Mouse (Mus musculus): ENCODE measurements around the gene Zfp473. TPM values are rescaled to one million over a fixed set of nuclear protein-coding genes. Genes with fewer than 3 reads are reported as not detected.
A peak's percentile ranks its signal among the peaks of the same experiment; 100 is the strongest.

Gene Zfp473
- polyA plus RNA-seq, 1 experiment from 2014 or later = 1.1 TPM

- 86% methylated on average over 7 of the region's 7 CpGs for WGBS
- ATAC-seq = no peak
- H3K36me3 ChIP-seq (ENCODE audit: control insufficient read depth, insufficient read depth, low read length) = no peaks in the 10 kb centered on the region
- H3K9me3 ChIP-seq (ENCODE audit: control insufficient read depth, low read length) = no peaks in the 10 kb centered on the region
- no peak overlapping the region for H3K27ac ChIP-seq (ENCODE audit: low read depth, low read length)
- no peaks in the 10 kb centered on the region for H3K27me3 ChIP-seq (replicated peaks; ENCODE audit: control insufficient read depth, insufficient read depth, low read length)
- no peak overlapping the region for H3K4me3 ChIP-seq (ENCODE audit: low read length)
- no peak overlapping the region for H3K9ac ChIP-seq (ENCODE audit: low read depth, low read length)
- peaks cover 3% of the 10 kb centered on the region; the same call in 1 of the 2 replicates for H3K4me1 ChIP-seq (ENCODE audit: control insufficient read depth, insufficient read depth, low read depth, low read length)
- no peak overlapping the region for H3K4me2 ChIP-seq (ENCODE audit: low read length)
Observed at GRCm38 (mm10) chr7:44689331-44689730, 61.5 kb downstream of the Zfp473 start.

GRCm38 (mm10) chr7:44688890-44689289 lies 62.0 kb downstream of the Zfp473 start:
- no peak overlapping the region for H3K9ac ChIP-seq (ENCODE audit: low read depth, low read length)
- no peak overlapping the region for H3K4me2 ChIP-seq (ENCODE audit: low read length)
- H3K4me3 ChIP-seq (ENCODE audit: low read length) = no peak overlapping the region
- H3K9me3 ChIP-seq (ENCODE audit: control insufficient read depth, low read length) = no peaks in the 10 kb centered on the region
- no peak for ATAC-seq
- peaks cover 3% of the 10 kb centered on the region; the same call in 1 of the 2 replicates for H3K4me1 ChIP-seq (ENCODE audit: control insufficient read depth, insufficient read depth, low read depth, low read length)
- H3K36me3 ChIP-seq (ENCODE audit: control insufficient read depth, insufficient read depth, low read length) = no peaks in the 10 kb centered on the region
- WGBS = 74% methylated on average over 3 of the region's 3 CpGs
- H3K27ac ChIP-seq (ENCODE audit: low read depth, low read length) = no peak overlapping the region
- no peaks in the 10 kb centered on the region for H3K27me3 ChIP-seq (replicated peaks; ENCODE audit: control insufficient read depth, insufficient read depth, low read length)

- no peak overlapping the region for H3K27ac ChIP-seq (ENCODE audit: low read depth, low read length)
- H3K9ac ChIP-seq (ENCODE audit: low read depth, low read length) = no peak overlapping the region
- H3K9me3 ChIP-seq (ENCODE audit: control insufficient read depth, low read length) = no peaks in the 10 kb centered on the region
- no peak overlapping the region for H3K4me2 ChIP-seq (ENCODE audit: low read length)
- no peak overlapping the region for H3K4me3 ChIP-seq (ENCODE audit: low read length)
- 59% methylated on average over 16 of the region's 17 CpGs for WGBS
- peak; percentile 34 for ATAC-seq
- peaks cover 3% of the 10 kb centered on the region; the same call in 1 of the 2 replicates for H3K4me1 ChIP-seq (ENCODE audit: control insufficient read depth, insufficient read depth, low read depth, low read length)
- H3K27me3 ChIP-seq (replicated peaks; ENCODE audit: control insufficient read depth, insufficient read depth, low read length) = no peaks in the 10 kb centered on the region
- no peaks in the 10 kb centered on the region for H3K36me3 ChIP-seq (ENCODE audit: control insufficient read depth, insufficient read depth, low read length)
Observed at GRCm38 (mm10) chr7:44685531-44686402, 65.1 kb downstream of the Zfp473 start.

GRCm38 (mm10) chr7:44683656-44684055 lies 67.2 kb downstream of the Zfp473 start:
- whole genome bisulfite sequencing = 83% methylated on average over 8 of the region's 8 CpGs
- Histone ChIP-seq H3K27me3 (replicated peaks; ENCODE audit: control insufficient read depth, insufficient read depth, low read length) (no peaks in the 10 kb centered on the region), H3K9ac (ENCODE audit: low read depth, low read length) (no peak overlapping the region), H3K36me3 (ENCODE audit: control insufficient read depth, insufficient read depth, low read length) (no peaks in the 10 kb centered on the region), H3K27ac (ENCODE audit: low read depth, low read length) (no peak overlapping the region), H3K4me1 (ENCODE audit: control insufficient read depth, insufficient read depth, low read depth, low read length) (peaks cover 3% of the 10 kb centered on the region; the same call in 1 of the 2 replicates), H3K9me3 (ENCODE audit: control insufficient read depth, low read length) (no peaks in the 10 kb centered on the region), H3K4me2 (ENCODE audit: low read length) (no peak overlapping the region), H3K4me3 (ENCODE audit: low read length) (no peak overlapping the region)
- no peak for ATAC-seq

Other genes with a start within 250 kb of the Zfp473 start
- 0.14 and 0.15 TPM in 2 replicates for gene Mybpc2, start 226.4 kb downstream of the Zfp473 start, polyA plus RNA-seq (2015; fragmentation: Nextera tagmentation; extraction: Ambion mirVana)
- not detected in 2 replicates for gene Spib, start 219.0 kb downstream of the Zfp473 start, polyA plus RNA-seq (2015; fragmentation: Nextera tagmentation; extraction: Ambion mirVana)
- 20.5 and 26.3 TPM in 2 replicates for gene Pold1, start 202.2 kb downstream of the Zfp473 start, polyA plus RNA-seq (2015; fragmentation: Nextera tagmentation; extraction: Ambion mirVana)
- 62.0 and 66.1 TPM in 2 replicates for gene Nr1h2, start 197.1 kb downstream of the Zfp473 start, polyA plus RNA-seq (2015; fragmentation: Nextera tagmentation; extraction: Ambion mirVana)
- gene Napsa, start 178.7 kb downstream of the Zfp473 start, polyA plus RNA-seq (2015; fragmentation: Nextera tagmentation; extraction: Ambion mirVana) = 1.1 and 1.6 TPM in 2 replicates
- gene Kcnc3, start 160.4 kb downstream of the Zfp473 start, polyA plus RNA-seq (2015; fragmentation: Nextera tagmentation; extraction: Ambion mirVana) = 6.4 and 8.5 TPM in 2 replicates
- 5.0 and 8.0 TPM in 2 replicates for gene Myh14, start 80.2 kb downstream of the Zfp473 start, polyA plus RNA-seq (2015; fragmentation: Nextera tagmentation; extraction: Ambion mirVana)
- gene Izumo2, start 42.3 kb downstream of the Zfp473 start, polyA plus RNA-seq (2015; fragmentation: Nextera tagmentation; extraction: Ambion mirVana) = not detected in 2 replicates
- gene Vrk3, start 2.6 kb downstream of the Zfp473 start, polyA plus RNA-seq (2015; fragmentation: Nextera tagmentation; extraction: Ambion mirVana) = 31.2 and 34.0 TPM in 2 replicates
- 42.5 and 51.6 TPM in 2 replicates for gene Nup62, start 65.0 kb upstream of the Zfp473 start, polyA plus RNA-seq (2015; fragmentation: Nextera tagmentation; extraction: Ambion mirVana)
- gene Il4i1, start 65.3 kb upstream of the Zfp473 start, polyA plus RNA-seq (2015; fragmentation: Nextera tagmentation; extraction: Ambion mirVana) = 0.80 and 1.7 TPM in 2 replicates
- gene Atf5, start 65.6 kb upstream of the Zfp473 start, polyA plus RNA-seq (2015; fragmentation: Nextera tagmentation; extraction: Ambion mirVana) = 2.7 and 2.9 TPM in 2 replicates
- gene Akt1s1, start 97.9 kb upstream of the Zfp473 start, polyA plus RNA-seq (2015; fragmentation: Nextera tagmentation; extraction: Ambion mirVana) = 90.7 and 92.8 TPM in 2 replicates
- gene Tbc1d17, start 98.0 kb upstream of the Zfp473 start, polyA plus RNA-seq (2015; fragmentation: Nextera tagmentation; extraction: Ambion mirVana) = 112 and 120 TPM in 2 replicates
- 30.1 and 34.0 TPM in 2 replicates for gene Pnkp, start 106.1 kb upstream of the Zfp473 start, polyA plus RNA-seq (2015; fragmentation: Nextera tagmentation; extraction: Ambion mirVana)
- 389 and 459 TPM in 2 replicates for gene Ptov1, start 118.7 kb upstream of the Zfp473 start, polyA plus RNA-seq (2015; fragmentation: Nextera tagmentation; extraction: Ambion mirVana)
- 136 and 158 TPM in 2 replicates for gene Med25, start 141.7 kb upstream of the Zfp473 start, polyA plus RNA-seq (2015; fragmentation: Nextera tagmentation; extraction: Ambion mirVana)
- 18.1 and 19.6 TPM in 2 replicates for gene Fuz, start 145.0 kb upstream of the Zfp473 start, polyA plus RNA-seq (2015; fragmentation: Nextera tagmentation; extraction: Ambion mirVana)
- gene Ap2a1, start 178.4 kb upstream of the Zfp473 start, polyA plus RNA-seq (2015; fragmentation: Nextera tagmentation; extraction: Ambion mirVana) = 128 and 133 TPM in 2 replicates
- gene Tsks, start 192.2 kb upstream of the Zfp473 start, polyA plus RNA-seq (2015; fragmentation: Nextera tagmentation; extraction: Ambion mirVana) = 0.15 TPM in 1 of 2 replicates, not detected in the other
- 58.6 and 59.7 TPM in 2 replicates for gene Cpt1c, start 223.8 kb upstream of the Zfp473 start, polyA plus RNA-seq (2015; fragmentation: Nextera tagmentation; extraction: Ambion mirVana)
- 629 and 637 TPM in 2 replicates for gene Prmt1, start 235.5 kb upstream of the Zfp473 start, polyA plus RNA-seq (2015; fragmentation: Nextera tagmentation; extraction: Ambion mirVana)
- 63.5 and 65.4 TPM in 2 replicates for gene Irf3, start 246.6 kb upstream of the Zfp473 start, polyA plus RNA-seq (2015; fragmentation: Nextera tagmentation; extraction: Ambion mirVana)
- gene Bcl2l12, start 247.7 kb upstream of the Zfp473 start, polyA plus RNA-seq (2015; fragmentation: Nextera tagmentation; extraction: Ambion mirVana) = 10.2 and 15.7 TPM in 2 replicates

Measured in hindbrain, embryonic 16.5 days (tissue).